Mouse (Mus musculus) heart, postnatal 25 days (tissue): ENCODE data around the gene Slc2a8. TPM values are rescaled to one million over a fixed set of nuclear protein-coding genes. Genes with fewer than 3 reads are reported as not detected.

Experiments used
- DNase-seq: peaks from one replicate; pipeline ENCODE4 v3.0.0; 2022; ENCODE audit warnings: low spot score
- intact Hi-C: fragments of 180-260 bp; cut with DNase I; formaldehyde crosslinking; loops from one replicate; pipeline ENCODE4 v1.15.1; 2025
- total RNA-seq, 2 experiments: library from RNA; stranded (reverse); gene quantifications; 2 replicates each; pipeline ENCODE4 v1.2.3; 2021

Gene Slc2a8
- total RNA-seq, 2 experiments from 2014 or later: 14.6 to 16.0 TPM

GRCm38 (mm10) chr2:32947454-32947853 is 34.4 kb downstream of the Slc2a8 start:
- DNase-seq: no peak
- intact Hi-C loops: no loop called here

DNA sequence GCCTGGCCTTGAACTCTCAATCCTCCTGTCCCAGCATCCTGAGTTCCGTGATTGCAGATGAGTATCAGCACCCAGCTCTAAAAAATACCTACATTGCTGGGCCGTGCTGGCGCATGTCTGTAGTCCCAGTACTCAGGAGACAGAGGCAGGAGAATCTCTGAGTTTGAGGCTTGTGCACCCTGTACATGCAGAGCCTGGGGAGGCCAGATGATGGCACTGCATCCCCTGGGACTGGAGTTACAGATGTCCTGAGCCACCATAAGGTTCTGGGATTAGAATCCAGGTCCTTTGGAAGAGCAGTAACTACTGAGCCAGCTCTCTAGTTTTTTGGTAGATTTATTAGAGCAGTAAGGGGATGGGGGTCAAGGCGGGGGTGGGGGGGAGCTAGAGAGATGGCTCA is 41.4 kb downstream of the Slc2a8 start:
- intact Hi-C loops: no loop called here
- DNase-seq: no peak

- no peak for DNase-seq
- intact Hi-C loops: no loop called here
Measured at GRCm38 (mm10) chr2:32939418-32939817, 42.5 kb downstream of the Slc2a8 start.

- no peak for DNase-seq
- intact Hi-C loops: no loop called here
Measured at GRCm38 (mm10) chr2:32938741-32939140, 43.1 kb downstream of the Slc2a8 start.

GRCm38 (mm10) chr2:32931730-32932129 is 50.2 kb downstream of the Slc2a8 start:
- intact Hi-C loops: no loop called here
- DNase-seq: no peak

GRCm38 (mm10) chr2:32928947-32929829 is 52.7 kb downstream of the Slc2a8 start:
- DNase-seq: no peak
- intact Hi-C loops: loop anchor here (1.0 to 5.0 kb wide), 2 partner anchors 65 to 112 kb away; no protein-coding TSS in a partner anchor

- DNase-seq: peak; percentile 56
- intact Hi-C loops: loop anchor here (1.0 to 5.0 kb wide), 2 partner anchors 64 to 111 kb away; no protein-coding TSS in a partner anchor
Measured at GRCm38 (mm10) chr2:32928235-32928946, 53.5 kb downstream of the Slc2a8 start.

DNA sequence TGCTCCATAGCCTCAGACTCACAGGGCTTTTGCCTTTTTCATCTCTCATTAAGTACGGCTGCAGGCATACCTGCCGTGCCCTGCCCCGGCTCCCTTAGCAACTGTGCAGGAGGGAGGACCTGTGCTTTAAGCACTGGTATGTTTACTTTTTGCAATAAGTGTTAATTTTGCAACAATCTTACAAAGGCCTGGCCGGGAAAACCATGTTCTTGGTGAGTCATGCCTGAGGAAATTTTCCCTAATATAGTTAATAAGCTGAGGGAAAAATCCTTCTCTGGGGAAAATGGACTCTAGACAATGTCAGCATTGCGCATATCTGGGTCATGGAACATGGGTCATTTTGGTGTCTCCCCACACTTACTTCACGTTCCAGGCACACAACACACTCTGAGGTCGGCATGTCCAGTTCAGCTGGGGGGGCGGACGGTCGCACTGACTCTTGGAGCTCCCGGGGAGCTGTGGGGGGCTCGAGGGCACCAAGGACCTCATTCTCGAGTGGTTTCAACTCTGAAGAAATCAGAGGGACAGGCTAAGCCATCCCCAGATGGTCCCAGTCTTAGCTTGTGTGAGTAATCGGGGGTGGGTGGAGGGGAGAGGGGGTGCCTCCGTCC is 54.2 kb downstream of the Slc2a8 start:
- intact Hi-C loops: loop anchor here (1.0 to 5.0 kb wide), 2 partner anchors 63 to 110 kb away; no protein-coding TSS in a partner anchor
- DNase-seq: no peak

DNA sequence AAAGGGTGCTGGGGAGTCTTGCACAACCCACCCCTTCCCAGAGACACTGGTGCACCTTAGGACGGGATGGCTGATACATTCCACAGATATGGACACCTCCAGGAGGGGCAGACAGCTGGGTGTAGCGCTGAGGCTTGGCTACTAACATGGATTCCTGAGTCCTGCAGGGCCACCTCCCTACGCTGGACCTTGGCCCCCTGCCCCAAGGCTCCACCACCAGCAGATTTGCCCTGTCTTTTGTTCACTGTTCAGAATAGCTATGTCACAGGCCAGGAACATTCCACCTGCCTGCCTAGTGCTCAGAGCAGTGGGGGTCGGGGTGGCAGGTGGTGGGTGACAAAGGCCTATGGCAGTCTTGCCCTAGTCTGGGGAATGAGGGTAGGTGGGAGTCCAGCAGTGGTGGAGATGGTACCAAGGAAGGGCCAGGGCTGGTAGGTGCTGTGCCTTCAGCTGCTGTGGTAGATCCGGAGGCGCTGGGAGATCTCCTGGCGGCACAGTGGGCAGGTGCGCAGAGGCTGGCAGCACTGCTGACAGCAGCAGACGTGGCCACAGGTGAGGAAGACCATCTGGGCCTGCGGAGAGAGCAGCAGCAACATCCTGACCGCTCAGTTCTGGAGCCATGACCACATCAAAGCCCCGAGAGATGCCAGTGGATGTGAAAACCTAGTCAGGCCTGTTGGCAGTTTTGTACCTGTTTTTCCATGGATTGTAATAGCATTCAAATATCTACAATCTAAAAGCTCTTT is 55.4 kb downstream of the Slc2a8 start:
- DNase-seq: no peak
- intact Hi-C loops: loop anchor here (5.0 kb wide), 1 partner anchor 109 kb away; no protein-coding TSS in a partner anchor

DNA sequence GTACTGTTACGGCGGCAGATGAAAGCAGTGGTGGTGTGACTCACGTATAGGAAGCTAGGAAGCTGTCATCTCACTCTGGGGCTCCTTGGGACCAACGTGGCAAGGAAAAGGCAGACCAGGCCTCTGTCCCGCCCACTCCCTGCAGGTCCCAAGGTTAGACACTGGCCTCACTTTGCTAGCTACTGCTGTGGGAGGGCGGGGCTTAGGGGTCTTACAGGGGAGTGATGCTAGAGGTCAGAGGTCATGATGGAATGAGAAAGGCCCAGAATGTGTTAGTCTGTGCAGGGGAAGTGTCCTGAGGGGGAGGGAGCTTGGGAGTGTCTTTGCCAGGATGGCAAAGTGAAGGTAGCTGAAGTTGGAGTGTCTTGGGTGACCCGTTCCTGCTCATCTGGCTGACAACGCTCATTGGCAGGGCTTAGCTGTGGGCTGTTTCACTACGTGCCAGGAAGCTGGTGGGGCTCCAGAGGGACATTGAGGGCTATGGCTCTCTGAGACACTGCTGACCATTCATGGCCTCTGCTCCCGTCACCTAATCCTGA is 57.5 kb downstream of the Slc2a8 start:
- DNase-seq: no peak
- intact Hi-C loops: no loop called here

DNA sequence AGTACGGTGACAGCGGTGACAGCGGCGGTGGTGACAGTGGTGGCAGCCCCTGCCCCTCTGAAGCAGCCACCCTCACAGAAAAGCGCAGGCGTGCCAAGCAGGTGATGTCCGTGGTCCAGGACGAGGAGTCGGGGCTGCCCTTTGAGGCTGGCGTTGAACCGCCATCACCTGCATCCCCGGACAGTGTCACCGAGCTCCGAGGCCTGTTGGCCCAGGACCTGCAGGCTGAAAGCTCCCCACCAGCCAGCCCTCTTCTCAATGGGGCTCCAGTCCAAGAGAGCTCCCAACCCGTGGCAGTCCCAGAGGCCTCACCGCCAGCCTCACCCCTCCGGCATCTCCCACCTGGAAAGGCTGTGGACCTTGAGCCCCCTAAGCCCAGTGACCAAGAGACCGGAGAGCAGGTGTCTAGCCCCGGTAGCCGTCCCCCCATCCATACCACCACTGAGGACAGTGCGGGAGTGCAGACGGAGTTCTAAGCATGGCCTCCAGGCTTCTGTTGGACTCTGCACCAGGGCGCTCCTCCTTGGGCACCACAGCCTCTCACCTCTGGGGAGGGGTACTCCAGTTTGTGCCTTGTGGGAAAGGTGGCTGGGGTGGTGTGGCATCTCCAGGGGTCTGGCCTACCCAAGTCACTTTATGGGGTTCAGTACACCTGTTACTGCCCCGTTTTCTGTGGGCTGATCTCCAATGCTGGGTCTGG is 58.2 kb downstream of the Slc2a8 start:
- DNase-seq: no peak
- intact Hi-C loops: no loop called here

Other genes with a start within 250 kb of the Slc2a8 start
- gene 6330409D20Rik, start 241.1 kb downstream of the Slc2a8 start, total RNA-seq: not detected
- 1 to 10 TPM; 8.1 to 8.3 TPM for gene Tor2a, start 224.8 kb downstream of the Slc2a8 start, total RNA-seq
- gene Ttc16, start 206.4 kb downstream of the Slc2a8 start, total RNA-seq: under 1 TPM; 0.10 to 0.17 TPM
- 1 to 10 TPM; 2.6 to 4.2 TPM for gene Ptrh1, start 206.3 kb downstream of the Slc2a8 start, total RNA-seq
- gene Cfap157, start 197.7 kb downstream of the Slc2a8 start, total RNA-seq: not detected
- gene Stxbp1, start 134.8 kb downstream of the Slc2a8 start, total RNA-seq: 10 to 100 TPM; 11.0 to 11.7 TPM
- 10 to 100 TPM; 23.8 to 31.9 TPM for gene Fam129b, start 106.0 kb downstream of the Slc2a8 start, total RNA-seq
- 10 to 100 TPM; 54.8 to 58.8 TPM for gene Rpl12, start 20.5 kb downstream of the Slc2a8 start, total RNA-seq
- gene Lrsam1, start 20.5 kb downstream of the Slc2a8 start, total RNA-seq: 10 to 100 TPM; 12.4 to 16.4 TPM
- gene Garnl3, start 149.6 kb upstream of the Slc2a8 start, total RNA-seq: 1 to 10 TPM; 3.0 to 3.3 TPM
- gene Angptl2, start 234.0 kb upstream of the Slc2a8 start, total RNA-seq: 10 to 100 TPM; 47.9 to 78.9 TPM